Mouse (Mus musculus) kidney, postnatal 0 days (tissue): ENCODE measurements at regions not wholly inside any gene's neighbourhood (a gene's known extent, or its start where the extent isn't known, plus 50 kb on each side); places are given as distances from the start of the nearest gene placed in this dataset.

Experiments
- ATAC-seq: fragments of 200-750 bp; cut with Nextera tagmentation; replicated peaks from 2 replicates; pipeline ENCODE4 v1.8.0; 2017; ENCODE audit warnings: low read depth, moderate number of reproducible peaks, moderate TSS enrichment, moderate library complexity; ENCODE audit not compliant: low FRiP score
- DNase-seq: peaks from one replicate; pipeline ENCODE4 v3.0.0-alpha.2; 2016; ENCODE audit warnings: low spot score
- H3K27ac ChIP-seq: fragments of 300-500 bp; sonication (generic); 2 replicates; pipeline ENCODE4 v1.5.1; 2014; ENCODE audit warnings: mild to moderate bottlenecking
- H3K27me3 ChIP-seq: fragments of 300-500 bp; sonication (generic); 2 replicates; pipeline ENCODE4 v1.6.1; 2014; ENCODE audit warnings: low read length, mixed read lengths; ENCODE audit not compliant: insufficient read depth
- H3K36me3 ChIP-seq: fragments of 300-500 bp; sonication (generic); 2 replicates; pipeline ENCODE4 v1.6.1; 2014; ENCODE audit warnings: low read length, mixed read lengths; ENCODE audit not compliant: insufficient read depth
- H3K4me1 ChIP-seq: fragments of 300-500 bp; sonication (generic); replicated peaks from 2 replicates; pipeline ENCODE4 v1.6.1; 2014; ENCODE audit warnings: antibody characterized with exemption, low read length, mixed read lengths; ENCODE audit not compliant: insufficient read depth
- H3K4me2 ChIP-seq: fragments of 300-500 bp; sonication (generic); 2 replicates; pipeline ENCODE4 v1.6.1; 2014; ENCODE audit warnings: mild to moderate bottlenecking, low read length, moderate library complexity, mixed read lengths
- H3K4me3 ChIP-seq: fragments of 300-500 bp; sonication (generic); replicated peaks from 2 replicates; pipeline ENCODE4 v1.5.1; 2014; ENCODE audit warnings: low read depth, low read length
- H3K9ac ChIP-seq: fragments of 300-500 bp; sonication (generic); 2 replicates; pipeline ENCODE4 v1.6.1; 2014; ENCODE audit warnings: low read depth, low read length
- H3K9me3 ChIP-seq: fragments of 300-500 bp; sonication (generic); replicated peaks from 2 replicates; pipeline ENCODE4 v1.6.1; 2016; ENCODE audit warnings: low read length, inconsistent platforms, mixed read lengths
- CTCF ChIP-seq: IDR thresholded peaks from 2 replicates; pipeline ENCODE4 v1.5.1; 2016; ENCODE audit warnings: antibody characterized with exemption, low read depth, mild to moderate bottlenecking, moderate library complexity
- WGBS: fragments of 180-500 bp; shearing (Covaris S2); extraction: QIAGEN DNeasy Blood & Tissue Kit; methylation state at CpG from one replicate; pipeline ENCODE4 v1.1.7; 2014; 5-methylcytosine and 5-hydroxymethylcytosine counted together

DNA sequence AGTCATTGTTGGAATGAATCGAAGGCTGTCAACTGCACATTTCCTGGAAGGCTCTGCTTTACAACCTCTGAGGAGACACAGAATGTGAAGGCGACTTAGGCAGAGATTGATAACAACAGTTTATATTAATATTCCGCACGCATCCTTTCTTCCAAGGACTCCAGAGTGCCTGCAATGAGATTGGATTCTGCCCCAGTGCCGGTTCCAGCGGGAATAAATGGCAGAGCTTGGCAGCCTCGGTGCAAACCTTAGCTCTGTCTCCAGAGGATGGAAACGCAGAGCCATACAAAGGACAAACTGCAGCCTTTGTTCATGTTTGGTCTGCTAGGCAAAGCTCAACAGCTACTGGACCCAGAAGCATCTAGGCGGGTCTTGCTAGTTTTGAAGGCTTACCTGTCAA lies 288.8 kb downstream of the Rnf144a start:
- Histone ChIP-seq H3K9ac (no peak overlapping the region), H3K9me3 (no peaks in the 10 kb centered on the region), H3K4me2 (no peak overlapping the region), H3K4me3 (no peak overlapping the region), H3K36me3 (no peaks in the 10 kb centered on the region), H3K27me3 (no peaks in the 10 kb centered on the region), H3K27ac (no peak overlapping the region), H3K4me1 (no peaks in the 10 kb centered on the region)
- no peak for ATAC-seq
- DNase-seq = no peak
- no peak for TF ChIP-seq CTCF
- WGBS = 86% methylated on average over 9 of the region's 9 CpGs

DNA sequence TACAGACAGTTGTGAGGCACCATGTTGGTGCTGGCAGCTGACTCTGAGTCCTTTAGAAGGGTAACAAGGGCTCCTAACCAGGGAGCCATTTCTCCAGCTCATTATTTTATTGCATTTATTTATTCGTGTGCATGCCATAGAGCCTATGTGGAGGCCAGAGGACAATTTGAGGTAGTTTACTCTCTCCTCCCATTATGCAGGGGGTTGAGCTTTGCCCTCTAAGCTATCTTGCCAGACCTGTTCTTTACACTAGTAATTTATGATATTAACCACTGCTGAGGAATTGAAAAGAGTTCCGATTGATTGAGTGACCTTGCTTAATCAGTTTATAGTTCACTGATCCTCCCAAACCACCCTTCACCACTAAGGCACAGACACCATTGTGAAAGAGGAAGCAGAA lies 290.8 kb downstream of the Rnf144a start:
- TF ChIP-seq CTCF = no peak
- WGBS = 78% methylated on average over 2 of the region's 2 CpGs
- no peaks in the 10 kb centered on the region for H3K36me3 ChIP-seq
- no peak overlapping the region for H3K9ac ChIP-seq
- H3K27ac ChIP-seq = no peak overlapping the region
- ATAC-seq = no peak
- no peak overlapping the region for H3K4me3 ChIP-seq
- H3K4me1 ChIP-seq = no peaks in the 10 kb centered on the region
- no peaks in the 10 kb centered on the region for H3K27me3 ChIP-seq
- DNase-seq = no peak
- H3K4me2 ChIP-seq = no peak overlapping the region
- no peaks in the 10 kb centered on the region for H3K9me3 ChIP-seq

DNA sequence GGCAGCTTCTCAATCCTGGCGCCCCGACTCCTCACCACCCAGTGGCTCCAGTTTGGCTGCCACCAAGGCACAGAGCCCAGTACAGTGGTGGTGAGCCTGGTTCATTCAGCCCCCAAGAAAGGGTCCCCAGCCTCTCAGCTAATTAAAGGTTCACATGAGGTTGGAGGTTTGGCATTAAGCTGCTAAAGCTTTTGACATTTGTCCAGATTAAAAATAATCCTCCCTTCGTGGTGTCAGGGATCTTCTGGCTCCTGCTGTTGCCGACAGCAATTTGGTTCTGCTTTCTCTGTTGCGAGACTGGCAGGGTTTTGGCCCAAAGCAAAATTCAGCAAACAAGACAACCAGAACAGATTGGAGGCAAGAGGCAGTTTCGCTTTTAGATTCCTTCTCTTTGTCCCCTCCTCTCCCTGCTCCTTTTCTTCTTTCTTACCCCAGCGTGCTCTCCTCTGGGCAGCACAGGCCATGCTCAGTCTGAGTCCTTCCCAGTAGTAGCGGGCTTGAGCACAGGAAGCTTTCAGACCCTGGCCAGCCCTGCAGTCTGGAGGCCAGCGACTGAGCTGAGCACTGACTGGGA lies 299.6 kb downstream of the Rnf144a start:
- Histone ChIP-seq H3K27me3 (no peaks in the 10 kb centered on the region), H3K36me3 (no peaks in the 10 kb centered on the region), H3K4me2 (no peak overlapping the region), H3K9ac (no peak overlapping the region), H3K4me3 (no peak overlapping the region), H3K9me3 (no peaks in the 10 kb centered on the region), H3K4me1 (no peaks in the 10 kb centered on the region), H3K27ac (no peak overlapping the region)
- WGBS = 72% methylated on average over 9 of the region's 9 CpGs
- TF ChIP-seq CTCF = no peak
- ATAC-seq = no peak
- DNase-seq = no peak

DNA sequence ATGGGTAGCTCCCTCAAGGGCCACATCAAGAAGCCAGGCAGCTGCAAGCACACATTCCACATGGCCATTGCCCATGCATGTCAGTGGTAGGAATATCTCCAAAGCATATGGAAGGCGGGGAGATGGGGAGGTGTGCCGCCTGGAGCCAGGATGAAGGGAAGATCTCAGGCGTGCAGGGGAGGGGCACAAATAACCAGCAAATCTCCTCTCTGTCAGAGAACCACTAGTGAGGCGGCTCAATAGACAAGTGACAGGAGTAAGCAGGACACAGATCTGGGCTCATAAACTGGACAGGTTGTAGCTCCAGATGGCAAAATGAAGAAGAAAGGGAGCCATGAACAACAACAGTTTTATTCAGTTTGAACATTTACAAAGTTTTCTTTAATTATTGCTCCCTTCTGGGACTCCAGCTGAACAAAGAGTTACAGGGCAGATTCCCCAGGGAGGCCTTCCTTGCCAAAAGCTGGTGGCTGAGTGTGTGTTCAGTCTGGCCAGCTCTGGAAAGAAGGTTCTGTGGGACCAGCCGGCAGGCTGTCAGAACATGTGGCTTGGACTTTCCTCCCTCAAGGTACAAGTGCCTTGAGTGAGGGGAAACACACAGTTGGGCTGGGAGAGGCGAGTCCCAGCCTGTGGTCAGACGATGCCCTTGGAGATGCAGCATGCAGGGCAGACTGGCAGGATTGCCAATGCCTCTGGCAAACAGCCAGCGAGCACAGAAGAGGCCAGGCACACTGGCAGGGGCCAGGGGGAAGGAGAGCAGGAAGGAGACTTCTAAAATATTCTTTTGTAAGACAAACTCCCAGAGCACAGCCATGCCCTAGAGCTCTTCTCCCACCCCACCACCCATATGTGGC lies 302.7 kb downstream of the Rnf144a start:
- no peak overlapping the region for H3K4me3 ChIP-seq

DNA sequence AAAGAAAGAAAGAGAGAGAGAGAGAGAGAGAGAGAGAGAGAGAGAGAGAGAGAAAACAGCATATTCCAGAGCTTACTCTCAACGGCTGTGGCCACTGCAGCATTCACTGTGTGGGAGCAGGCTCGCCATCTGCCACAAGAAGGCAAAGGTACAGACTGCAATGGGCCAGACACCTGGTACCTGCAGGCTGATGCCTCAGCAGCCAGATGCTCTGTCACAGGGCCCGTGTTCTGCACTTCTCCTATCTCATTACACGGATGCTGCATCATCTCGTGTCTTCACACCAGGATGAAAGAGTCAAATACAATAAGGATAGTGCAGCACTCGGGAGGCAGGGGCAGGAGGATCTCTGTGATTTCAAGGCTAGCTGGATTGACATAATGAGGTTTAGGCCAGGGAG lies 305.2 kb downstream of the Rnf144a start:
- Histone ChIP-seq H3K4me2 (no peak overlapping the region), H3K4me1 (no peaks in the 10 kb centered on the region), H3K27me3 (no peaks in the 10 kb centered on the region), H3K27ac (no peak overlapping the region), H3K36me3 (no peaks in the 10 kb centered on the region), H3K9me3 (no peaks in the 10 kb centered on the region), H3K4me3 (no peak overlapping the region), H3K9ac (no peak overlapping the region)
- no peak for TF ChIP-seq CTCF
- DNase-seq (no peak), ATAC-seq (no peak)
- 91% methylated on average over 6 of the region's 6 CpGs for WGBS

More for the DNA sequence above, 302.7 kb downstream of the Rnf144a start:
- no peak for TF ChIP-seq CTCF
- no peaks in the 10 kb centered on the region for H3K9me3 ChIP-seq
- 73% methylated on average over 8 of the region's 8 CpGs for WGBS
- H3K9ac ChIP-seq = no peak overlapping the region
- no peaks in the 10 kb centered on the region for H3K36me3 ChIP-seq
- no peak for DNase-seq
- no peaks in the 10 kb centered on the region for H3K27me3 ChIP-seq
- no peak for ATAC-seq
- H3K27ac ChIP-seq = no peak overlapping the region
- no peak overlapping the region for H3K4me2 ChIP-seq
- no peaks in the 10 kb centered on the region for H3K4me1 ChIP-seq

DNA sequence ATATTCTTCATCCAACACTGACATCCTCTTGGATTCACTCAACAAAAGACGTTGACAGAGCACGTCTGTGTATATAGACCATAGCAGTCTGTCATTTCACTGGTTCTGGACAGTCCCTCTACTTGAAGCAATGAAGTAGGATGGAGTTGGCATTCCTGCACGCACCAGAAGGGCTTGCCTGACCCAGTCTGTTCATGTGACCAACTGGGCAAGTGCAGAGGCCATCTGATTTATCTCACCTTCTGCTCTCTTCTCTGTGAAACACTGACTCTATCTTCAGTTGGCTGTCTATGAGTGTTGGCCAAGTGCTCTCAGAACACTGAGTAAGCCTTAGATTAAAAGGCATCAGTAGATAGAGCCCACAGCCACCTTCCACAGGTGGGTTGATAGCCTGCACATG lies 310.7 kb downstream of the Rnf144a start:
- Histone ChIP-seq H3K27ac (no peak overlapping the region), H3K4me3 (no peak overlapping the region), H3K9me3 (no peaks in the 10 kb centered on the region), H3K4me2 (no peak overlapping the region), H3K9ac (no peak overlapping the region), H3K36me3 (no peaks in the 10 kb centered on the region), H3K27me3 (no peaks in the 10 kb centered on the region), H3K4me1 (no peaks in the 10 kb centered on the region)
- ATAC-seq (no peak), DNase-seq (no peak)
- 84% methylated on average over 3 of the region's 3 CpGs for WGBS
- no peak for TF ChIP-seq CTCF

DNA sequence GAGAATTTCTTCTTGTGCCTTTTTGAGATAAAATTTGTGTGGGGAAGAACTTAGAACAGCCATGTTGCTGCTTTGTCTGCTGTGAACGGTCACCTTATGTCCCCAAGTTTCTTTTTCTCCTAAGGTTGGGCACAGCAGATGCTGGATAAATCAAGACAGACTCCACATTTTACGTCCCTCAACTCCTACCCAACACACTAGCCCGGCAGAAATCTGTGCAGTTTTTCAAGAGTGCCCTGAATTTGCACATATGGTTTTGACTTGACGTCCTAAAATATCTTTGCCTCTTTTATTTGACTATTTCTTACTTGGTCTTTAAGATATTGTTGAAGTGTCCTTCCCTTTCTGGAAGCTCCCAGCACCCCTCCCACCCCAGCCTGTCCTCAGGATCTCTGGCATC lies 312.7 kb downstream of the Rnf144a start:
- Histone ChIP-seq H3K9ac (no peak overlapping the region), H3K27me3 (no peaks in the 10 kb centered on the region), H3K9me3 (no peaks in the 10 kb centered on the region), H3K27ac (no peak overlapping the region), H3K4me2 (no peak overlapping the region), H3K4me1 (no peaks in the 10 kb centered on the region), H3K4me3 (no peak overlapping the region), H3K36me3 (no peaks in the 10 kb centered on the region)
- TF ChIP-seq CTCF = no peak
- ATAC-seq = no peak
- WGBS = 85% methylated on average over 4 of the region's 4 CpGs
- no peak for DNase-seq
